19 mouse cellular contexts compared by ENCODE assay signal in the genomic region with DNA sequence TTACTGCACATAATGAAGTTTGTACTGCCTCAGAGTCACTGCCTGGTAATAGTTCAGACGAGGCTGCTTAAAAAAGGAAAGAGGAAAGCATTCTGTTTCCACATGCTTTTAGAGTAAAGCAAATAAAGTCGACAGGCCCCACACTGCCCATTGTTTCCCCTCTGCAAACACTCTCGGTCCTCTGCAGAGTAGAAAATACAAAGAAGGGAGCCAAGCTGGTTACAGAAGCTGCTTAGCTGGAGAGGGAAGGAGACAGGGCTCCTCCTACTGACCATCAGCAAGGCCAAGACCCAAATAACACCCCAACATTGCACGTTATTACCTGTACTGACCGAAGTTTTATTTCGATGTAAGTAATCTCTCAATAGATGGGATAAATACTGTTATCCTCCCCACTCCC. TPM values are rescaled to one million over a fixed set of nuclear protein-coding genes. Genes with fewer than 3 reads are reported as not detected.
DNase-seq lines count a peak whose midpoint lies in the region; ATAC-seq and TF ChIP-seq lines count a peak whose summit lies in the region.
"Had no signal": no experiment of that assay in that cellular context is flagged by ENCODE, and none has a peak within 500 bp of the region (broad histone marks: within the 10 kb centered on the region; RNA-seq: fewer than 3 reads in every experiment).

No protein-coding gene starts in this region.

- H3K4me2 ChIP-seq in heart, embryonic 12.5 days = no peak overlapping the region
- no peak overlapping the region for H3K4me2 ChIP-seq in midbrain, embryonic 15.5 days
- no peak overlapping the region for H3K4me2 ChIP-seq in lung, postnatal 0 days (replicated peaks; ENCODE audit: low read depth, low read length)
- H3K4me2 ChIP-seq in stomach, postnatal 0 days (replicated peaks; ENCODE audit: low read depth) = no peak overlapping the region
- H3K4me2 ChIP-seq in forebrain, embryonic 15.5 days (replicated peaks) = no peak overlapping the region
- H3K4me2 ChIP-seq: embryonic facial prominence, embryonic 12.5 days; liver, embryonic 12.5 days had no signal

- H3K4me3 ChIP-seq in heart, embryonic 12.5 days = no peak overlapping the region
- H3K4me3 ChIP-seq in midbrain, embryonic 10.5 days = no peak overlapping the region
- no peak overlapping the region for H3K4me3 ChIP-seq in midbrain, embryonic 15.5 days
- H3K4me3 ChIP-seq in lung, postnatal 0 days (ENCODE audit: low read depth, low read length) = no peak overlapping the region
- no peak overlapping the region for H3K4me3 ChIP-seq in stomach, postnatal 0 days (ENCODE audit: low read depth, low read length)
- H3K4me3 ChIP-seq in forebrain, embryonic 15.5 days = no peak overlapping the region
- H3K4me3 ChIP-seq: embryonic facial prominence, embryonic 12.5 days; liver, embryonic 12.5 days had no signal

- TF ChIP-seq EP300 in lung, postnatal 0 days (IDR thresholded peaks at IDR 0.05) = no peak
- no peak for TF ChIP-seq EP300 in stomach, postnatal 0 days (optimal IDR thresholded peaks at IDR 0.05)

- H3K9ac ChIP-seq in heart, embryonic 12.5 days = no peak overlapping the region
- H3K9ac ChIP-seq in midbrain, embryonic 15.5 days = no peak overlapping the region
- H3K9ac ChIP-seq in lung, postnatal 0 days (replicated peaks; ENCODE audit: low read depth) = no peak overlapping the region
- H3K9ac ChIP-seq in stomach, postnatal 0 days (ENCODE audit: low read length) = no peak overlapping the region
- H3K9ac ChIP-seq in forebrain, embryonic 15.5 days (replicated peaks) = no peak overlapping the region
- H3K9ac ChIP-seq: embryonic facial prominence, embryonic 12.5 days; liver, embryonic 12.5 days had no signal

- peak; percentile 56 for TF ChIP-seq CTCF in lung, postnatal 0 days (IDR thresholded peaks at IDR 0.05)
- TF ChIP-seq CTCF in stomach, postnatal 0 days (IDR thresholded peaks at IDR 0.05; ENCODE audit: low read depth) = peak; percentile 62

- no peak for DNase-seq in heart, postnatal 10 days
- DNase-seq in midbrain, embryonic 10.5 days (ENCODE audit: low spot score) = no peak
- DNase-seq in lung, postnatal 0 days (ENCODE audit: low spot score) = peak; percentile 75
- DNase-seq in stomach, postnatal 0 days (ENCODE audit: low spot score) = peak; percentile 30
- DNase-seq in left cerebral cortex, postnatal 14 days (ENCODE audit: low spot score in 2 of 2) = no peak
- DNase-seq: B cell, adult 2 months; cerebellum, postnatal 14 days; gastrocnemius, postnatal 25 days; heart, postnatal 36 days; kidney, postnatal 10 days; left cerebral cortex, postnatal 4 days; spleen, adult 18-20 months; thymus, postnatal 4 days had no signal

- H3K9me3 ChIP-seq in heart, embryonic 12.5 days (replicated peaks) = no peaks in the 10 kb centered on the region
- no peaks in the 10 kb centered on the region for H3K9me3 ChIP-seq in midbrain, embryonic 10.5 days (replicated peaks)
- no peaks in the 10 kb centered on the region for H3K9me3 ChIP-seq in midbrain, embryonic 15.5 days
- H3K9me3 ChIP-seq in lung, postnatal 0 days (ENCODE audit: low read length) = no peaks in the 10 kb centered on the region
- no peaks in the 10 kb centered on the region for H3K9me3 ChIP-seq in stomach, postnatal 0 days (ENCODE audit: control insufficient read depth, low read length)
- no peaks in the 10 kb centered on the region for H3K9me3 ChIP-seq in forebrain, embryonic 15.5 days
- H3K9me3 ChIP-seq: embryonic facial prominence, embryonic 12.5 days; liver, embryonic 12.5 days had no signal

- intact Hi-C loops in heart, postnatal 10 days (cut with DNase I) = no loop called here
- intact Hi-C loops in left cerebral cortex, postnatal 14 days (cut with DNase I) = no loop called here

- H3K36me3 ChIP-seq in heart, embryonic 12.5 days = peaks cover 40% of the 10 kb centered on the region
- peaks cover 49% of the 10 kb centered on the region for H3K36me3 ChIP-seq in midbrain, embryonic 10.5 days
- peaks cover 28% of the 10 kb centered on the region for H3K36me3 ChIP-seq in midbrain, embryonic 15.5 days (replicated peaks)
- H3K36me3 ChIP-seq in lung, postnatal 0 days (ENCODE audit: insufficient read depth, low read length) = peaks cover 7% of the 10 kb centered on the region; the same call in 1 of the 2 replicates
- H3K36me3 ChIP-seq in stomach, postnatal 0 days (ENCODE audit: control insufficient read depth, insufficient read depth, low read length) = peaks cover 18% of the 10 kb centered on the region
- peaks cover 42% of the 10 kb centered on the region for H3K36me3 ChIP-seq in forebrain, embryonic 15.5 days

- WGBS in heart, embryonic 12.5 days = 57% methylated on average over 6 of the region's 6 CpGs
- WGBS in midbrain, embryonic 10.5 days = 52% methylated on average over 6 of the region's 6 CpGs
- 45% methylated on average over 6 of the region's 6 CpGs for WGBS in midbrain, embryonic 15.5 days
- 39% methylated on average over 6 of the region's 6 CpGs for WGBS in lung, postnatal 0 days
- WGBS in stomach, postnatal 0 days = 44% methylated on average over 6 of the region's 6 CpGs
- 47% methylated on average over 6 of the region's 6 CpGs for WGBS in forebrain, embryonic 15.5 days

- ATAC-seq in heart, embryonic 12.5 days (ENCODE audit: insufficient number of reproducible peaks, low FRiP score) = peak; percentile 63
- no peak for ATAC-seq in midbrain, embryonic 15.5 days (replicated peaks)
- ATAC-seq in lung, postnatal 0 days = peak; percentile 73
- peak; percentile 30; the same call in 1 of the 2 replicates for ATAC-seq in stomach, postnatal 0 days (ENCODE audit: low FRiP score, low TSS enrichment)
- no peak for ATAC-seq in forebrain, embryonic 15.5 days (replicated peaks)
- ATAC-seq: inflammation-experienced regulatory T-cells, adult 6 months; liver, embryonic 12.5 days had no signal

- H3K27ac ChIP-seq in heart, embryonic 12.5 days (ENCODE audit: poor library complexity, severe bottlenecking) = 0 out of 2 replicates have a peak overlapping the region, but pooled peaks have one; percentile 2
- H3K27ac ChIP-seq in midbrain, embryonic 10.5 days (replicated peaks) = peak overlapping the region; percentile 65; the same call in 1 of the 2 replicates
- no peak overlapping the region for H3K27ac ChIP-seq in midbrain, embryonic 15.5 days
- peak overlapping the region; percentile 16 for H3K27ac ChIP-seq in lung, postnatal 0 days (ENCODE audit: low read length)
- H3K27ac ChIP-seq in stomach, postnatal 0 days (replicated peaks) = peak overlapping the region; percentile 45; the same call in 1 of the 2 replicates
- H3K27ac ChIP-seq in forebrain, embryonic 15.5 days (replicated peaks) = no peak overlapping the region
- H3K27ac ChIP-seq: embryonic facial prominence, embryonic 12.5 days; liver, embryonic 12.5 days had no signal

- no peaks in the 10 kb centered on the region for H3K27me3 ChIP-seq in heart, embryonic 12.5 days (replicated peaks)
- H3K27me3 ChIP-seq in midbrain, embryonic 10.5 days (ENCODE audit: low read depth, poor library complexity, severe bottlenecking) = no peaks in the 10 kb centered on the region
- no peaks in the 10 kb centered on the region for H3K27me3 ChIP-seq in midbrain, embryonic 15.5 days (replicated peaks)
- H3K27me3 ChIP-seq in lung, postnatal 0 days (replicated peaks; ENCODE audit: insufficient read depth, low read length) = no peaks in the 10 kb centered on the region
- H3K27me3 ChIP-seq in stomach, postnatal 0 days (ENCODE audit: control insufficient read depth, insufficient read depth, low read length) = no peaks in the 10 kb centered on the region
- H3K27me3 ChIP-seq in forebrain, embryonic 15.5 days = no peaks in the 10 kb centered on the region
- H3K27me3 ChIP-seq: embryonic facial prominence, embryonic 12.5 days; liver, embryonic 12.5 days had no signal

- peaks cover 22% of the 10 kb centered on the region for H3K4me1 ChIP-seq in heart, embryonic 12.5 days (replicated peaks)
- H3K4me1 ChIP-seq in midbrain, embryonic 10.5 days = peaks cover 30% of the 10 kb centered on the region
- H3K4me1 ChIP-seq in midbrain, embryonic 15.5 days = no peaks in the 10 kb centered on the region
- H3K4me1 ChIP-seq in lung, postnatal 0 days (ENCODE audit: insufficient read depth, low read depth, low read length) = no peaks in the 10 kb centered on the region; the same call in 1 of the 2 replicates
- no peaks in the 10 kb centered on the region for H3K4me1 ChIP-seq in stomach, postnatal 0 days (replicated peaks; ENCODE audit: control insufficient read depth, insufficient read depth)
- no peaks in the 10 kb centered on the region for H3K4me1 ChIP-seq in forebrain, embryonic 15.5 days
- H3K4me1 ChIP-seq: embryonic facial prominence, embryonic 12.5 days; liver, embryonic 12.5 days had no signal

RNA-seq across cellular contexts. Expression of a gene that starts 3.0 kb away (rescaled TPM):
- 43.6 TPM in 2 replicates for polyA plus RNA-seq in heart, embryonic 12.5 days (2016; fragmentation: Nextera tagmentation; extraction: Ambion mirVana)
- total RNA-seq in heart, postnatal 10 days (2021) = 10 to 100 TPM; 33.5 to 39.6 TPM
- polyA plus RNA-seq in midbrain, embryonic 10.5 days (2016; fragmentation: Nextera tagmentation; extraction: Ambion mirVana) = 54.1 and 64.4 TPM in 2 replicates
- polyA plus RNA-seq in midbrain, embryonic 15.5 days (2015; fragmentation: Nextera tagmentation; extraction: Ambion mirVana) = 49.2 and 51.1 TPM in 2 replicates
- polyA plus RNA-seq in lung, postnatal 0 days (2015; fragmentation: Nextera tagmentation; extraction: Ambion mirVana) = 18.5 and 19.3 TPM in 2 replicates
- polyA plus RNA-seq in stomach, postnatal 0 days (2015; fragmentation: Nextera tagmentation; extraction: Ambion mirVana) = 22.4 and 24.4 TPM in 2 replicates
- 48.3 and 50.5 TPM in 2 replicates for polyA plus RNA-seq in forebrain, embryonic 15.5 days (2015; fragmentation: Nextera tagmentation; extraction: Ambion mirVana)
- 10 to 100 TPM; 37.3 to 40.8 TPM for total RNA-seq in left cerebral cortex, postnatal 14 days (2021)

RNA-seq across cellular contexts. Expression of a gene that starts 23.6 kb away (rescaled TPM):
- polyA plus RNA-seq in heart, embryonic 12.5 days (2016; fragmentation: Nextera tagmentation; extraction: Ambion mirVana) = 82.4 and 90.1 TPM in 2 replicates
- 10 to 100 TPM; 49.2 to 59.2 TPM for total RNA-seq in heart, postnatal 10 days (2021)
- 18.1 and 19.5 TPM in 2 replicates for polyA plus RNA-seq in midbrain, embryonic 10.5 days (2016; fragmentation: Nextera tagmentation; extraction: Ambion mirVana)
- 11.3 and 12.3 TPM in 2 replicates for polyA plus RNA-seq in midbrain, embryonic 15.5 days (2015; fragmentation: Nextera tagmentation; extraction: Ambion mirVana)
- polyA plus RNA-seq in lung, postnatal 0 days (2015; fragmentation: Nextera tagmentation; extraction: Ambion mirVana) = 94.3 and 107 TPM in 2 replicates
- 254 and 328 TPM in 2 replicates for polyA plus RNA-seq in stomach, postnatal 0 days (2015; fragmentation: Nextera tagmentation; extraction: Ambion mirVana)
- 8.7 and 9.3 TPM in 2 replicates for polyA plus RNA-seq in forebrain, embryonic 15.5 days (2015; fragmentation: Nextera tagmentation; extraction: Ambion mirVana)
- total RNA-seq in left cerebral cortex, postnatal 14 days (2021) = 10 to 100 TPM; 11.4 to 13.2 TPM

RNA-seq across cellular contexts. Expression of a gene that starts 55.7 kb away (rescaled TPM):
- polyA plus RNA-seq in heart, embryonic 12.5 days (2016; fragmentation: Nextera tagmentation; extraction: Ambion mirVana) = 25.5 and 25.9 TPM in 2 replicates
- 10 to 100 TPM; 51.4 to 53.4 TPM for total RNA-seq in heart, postnatal 10 days (2021)
- 18.1 and 22.1 TPM in 2 replicates for polyA plus RNA-seq in midbrain, embryonic 10.5 days (2016; fragmentation: Nextera tagmentation; extraction: Ambion mirVana)
- 22.8 and 25.2 TPM in 2 replicates for polyA plus RNA-seq in midbrain, embryonic 15.5 days (2015; fragmentation: Nextera tagmentation; extraction: Ambion mirVana)
- polyA plus RNA-seq in lung, postnatal 0 days (2015; fragmentation: Nextera tagmentation; extraction: Ambion mirVana) = 12.9 and 14.0 TPM in 2 replicates
- 11.1 and 12.0 TPM in 2 replicates for polyA plus RNA-seq in stomach, postnatal 0 days (2015; fragmentation: Nextera tagmentation; extraction: Ambion mirVana)
- polyA plus RNA-seq in forebrain, embryonic 15.5 days (2015; fragmentation: Nextera tagmentation; extraction: Ambion mirVana) = 21.9 and 22.1 TPM in 2 replicates
- 10 to 100 TPM; 61.3 to 61.8 TPM for total RNA-seq in left cerebral cortex, postnatal 14 days (2021)

Comparison
In these comparisons a context has a peak if more than half of its experiments do, and no peak if none do; other contexts are left out.
1. H3K27ac ChIP-seq: peak in heart, embryonic 12.5 days (single experiment), midbrain, embryonic 10.5 days (single experiment), lung, postnatal 0 days (single experiment) and stomach, postnatal 0 days (single experiment); none in midbrain, embryonic 15.5 days (single experiment) and forebrain, embryonic 15.5 days (single experiment).
2. ATAC-seq: peak in heart, embryonic 12.5 days (single experiment), lung, postnatal 0 days (single experiment) and stomach, postnatal 0 days (single experiment); none in midbrain, embryonic 15.5 days (single experiment) and forebrain, embryonic 15.5 days (single experiment).
3. DNase-seq: peak in lung, postnatal 0 days (single experiment) and stomach, postnatal 0 days (single experiment); none in heart, postnatal 10 days (0 of 2), midbrain, embryonic 10.5 days (single experiment) and left cerebral cortex, postnatal 14 days (0 of 2).